Mouse (Mus musculus) hindbrain, postnatal 0 days (tissue): ENCODE data around the gene Itgb1bp1. TPM values are rescaled to one million over a fixed set of nuclear protein-coding genes. Genes with fewer than 3 reads are reported as not detected.
A peak's percentile ranks its signal among the peaks of the same experiment; 100 is the strongest.

ENCODE experiments used
- ATAC-seq: fragments of 200-750 bp; cut with Nextera tagmentation; 2 replicates; pipeline ENCODE4 v1.8.0; 2017; ENCODE audit warnings: mild to moderate bottlenecking, moderate TSS enrichment, moderate library complexity
- DNase-seq: peaks from one replicate; pipeline ENCODE4 v3.0.0-alpha.2; 2015; ENCODE audit warnings: low spot score
- H3K27ac ChIP-seq: fragments of 300-500 bp; sonication (generic); 2 replicates; pipeline ENCODE4 v1.5.1; 2014; ENCODE audit warnings: mild to moderate bottlenecking
- H3K27me3 ChIP-seq: fragments of 300-500 bp; sonication (generic); 2 replicates; pipeline ENCODE4 v1.6.1; 2014; ENCODE audit warnings: low read length, mixed read lengths; ENCODE audit not compliant: insufficient read depth
- H3K36me3 ChIP-seq: fragments of 300-500 bp; sonication (generic); 2 replicates; pipeline ENCODE4 v1.6.1; 2014; ENCODE audit warnings: low read length, mixed read lengths; ENCODE audit not compliant: insufficient read depth
- H3K4me1 ChIP-seq: fragments of 300-500 bp; sonication (generic); 2 replicates; pipeline ENCODE4 v1.6.1; 2014; ENCODE audit warnings: antibody characterized with exemption, low read length, mixed read lengths; ENCODE audit not compliant: insufficient read depth
- H3K4me2 ChIP-seq: fragments of 300-500 bp; sonication (generic); 2 replicates; pipeline ENCODE4 v1.6.1; 2014; ENCODE audit warnings: low read depth, mild to moderate bottlenecking, low read length, moderate library complexity, mixed read lengths
- H3K4me3 ChIP-seq: fragments of 300-500 bp; sonication (generic); 2 replicates; pipeline ENCODE4 v1.5.1; 2014; ENCODE audit warnings: low read length
- H3K9ac ChIP-seq: fragments of 300-500 bp; sonication (generic); replicated peaks from 2 replicates; pipeline ENCODE4 v1.6.1; 2014; ENCODE audit warnings: mild to moderate bottlenecking, low read length, moderate library complexity, mixed read lengths
- H3K9me3 ChIP-seq: fragments of 300-500 bp; sonication (generic); 2 replicates; pipeline ENCODE4 v1.6.1; 2016; ENCODE audit warnings: low read length, mixed read lengths
- CTCF ChIP-seq: IDR thresholded peaks from 2 replicates; pipeline ENCODE4 v1.5.1; 2016; ENCODE audit warnings: antibody characterized with exemption, control low read depth, low read depth
- WGBS: fragments of 180-500 bp; shearing (Covaris S2); extraction: QIAGEN DNeasy Blood & Tissue Kit; methylation state at CpG from one replicate; pipeline ENCODE4 v1.1.7; 2014; 5-methylcytosine and 5-hydroxymethylcytosine counted together
- polyA plus RNA-seq: library from polyadenylated mRNA; unstranded; fragments of >200 nt; fragmentation: Nextera tagmentation; extraction: Ambion mirVana; gene quantifications from 2 replicates; pipeline ENCODE4 v1.2.1, GENCODE M21; 2015
- total RNA-seq: library from RNA; depleted of rRNA; stranded (reverse); fragments of >200 nt; gene quantifications from 2 replicates; pipeline ENCODE4 v1.2.3, GENCODE M21; 2014

Itgb1bp1 gene
- total and polyA plus RNA-seq, 2 experiments from 2014 or later, result 21.1 to 38.5 TPM

- no peak for TF ChIP-seq CTCF
- no peaks in the 10 kb centered on the region for H3K4me1 ChIP-seq
- H3K36me3 ChIP-seq, result peaks cover 38% of the 10 kb centered on the region
- no peak overlapping the region for H3K4me3 ChIP-seq
- H3K27me3 ChIP-seq, result no peaks in the 10 kb centered on the region
- WGBS, result 79% methylated on average over 2 of the region's 2 CpGs
- DNase-seq (no peak), ATAC-seq (no peak; the same call in 1 of the 2 replicates)
- H3K4me2 ChIP-seq, result no peak overlapping the region
- no peak overlapping the region for H3K9ac ChIP-seq
- H3K27ac ChIP-seq, result no peak overlapping the region
- H3K9me3 ChIP-seq, result no peaks in the 10 kb centered on the region
Measured at GRCm38 (mm10) chr12:21266784-21267098, 19.3 kb downstream of the Itgb1bp1 start.

- Histone ChIP-seq H3K27ac (no peak overlapping the region), H3K27me3 (no peaks in the 10 kb centered on the region), H3K4me1 (no peaks in the 10 kb centered on the region), H3K4me2 (no peak overlapping the region), H3K9ac (no peak overlapping the region), H3K36me3 (peaks cover 32% of the 10 kb centered on the region), H3K9me3 (no peaks in the 10 kb centered on the region), H3K4me3 (no peak overlapping the region)
- DNase-seq (peak; percentile 87), ATAC-seq (peak; percentile 92)
- 72% methylated on average over 14 of the region's 14 CpGs for WGBS
- TF ChIP-seq CTCF, result peak; percentile 89
Measured at GRCm38 (mm10) chr12:21265946-21266783, 19.9 kb downstream of the Itgb1bp1 start.

- H3K27me3 ChIP-seq, result no peaks in the 10 kb centered on the region
- H3K9me3 ChIP-seq, result no peaks in the 10 kb centered on the region
- no peak overlapping the region for H3K9ac ChIP-seq
- no peaks in the 10 kb centered on the region for H3K4me1 ChIP-seq
- TF ChIP-seq CTCF, result no peak
- no peak overlapping the region for H3K4me2 ChIP-seq
- no peak overlapping the region for H3K27ac ChIP-seq
- H3K4me3 ChIP-seq, result no peak overlapping the region
- DNase-seq (no peak), ATAC-seq (no peak)
- WGBS, result 93% methylated on average over 4 of the region's 4 CpGs
- H3K36me3 ChIP-seq, result peaks cover 26% of the 10 kb centered on the region
Measured at GRCm38 (mm10) chr12:21265501-21265900, 20.6 kb downstream of the Itgb1bp1 start.

GRCm38 (mm10) chr12:21264970-21265369 is 21.1 kb downstream of the Itgb1bp1 start:
- H3K4me3 ChIP-seq, result no peak overlapping the region
- H3K9me3 ChIP-seq, result no peaks in the 10 kb centered on the region
- ATAC-seq (no peak), DNase-seq (no peak)
- H3K4me1 ChIP-seq, result no peaks in the 10 kb centered on the region
- WGBS, result 82% methylated on average over 3 of the region's 3 CpGs
- TF ChIP-seq CTCF, result no peak
- no peak overlapping the region for H3K4me2 ChIP-seq
- H3K36me3 ChIP-seq, result peaks cover 25% of the 10 kb centered on the region; the same call in 1 of the 2 replicates
- H3K27ac ChIP-seq, result no peak overlapping the region
- no peaks in the 10 kb centered on the region for H3K27me3 ChIP-seq
- H3K9ac ChIP-seq, result no peak overlapping the region

- Histone ChIP-seq H3K4me3 (no peak overlapping the region), H3K4me2 (no peak overlapping the region), H3K9me3 (no peaks in the 10 kb centered on the region), H3K27me3 (no peaks in the 10 kb centered on the region), H3K9ac (no peak overlapping the region), H3K36me3 (peaks cover 27% of the 10 kb centered on the region; the same call in 1 of the 2 replicates), H3K4me1 (no peaks in the 10 kb centered on the region), H3K27ac (no peak overlapping the region)
- ATAC-seq, result no peak
- TF ChIP-seq CTCF, result no peak
- no peak for DNase-seq
- 83% methylated on average over 5 of the region's 5 CpGs for WGBS
Measured at GRCm38 (mm10) chr12:21264241-21264640, 21.8 kb downstream of the Itgb1bp1 start.

- 97% methylated on average over 5 of the region's 5 CpGs for WGBS
Measured at GRCm38 (mm10) chr12:21263256-21263655, 22.8 kb downstream of the Itgb1bp1 start.

GRCm38 (mm10) chr12:21261521-21261920 is 24.6 kb downstream of the Itgb1bp1 start:
- Histone ChIP-seq H3K4me1 (no peaks in the 10 kb centered on the region), H3K27me3 (no peaks in the 10 kb centered on the region), H3K27ac (no peak overlapping the region), H3K36me3 (peaks cover 32% of the 10 kb centered on the region; the same call in 1 of the 2 replicates), H3K4me3 (no peak overlapping the region), H3K9me3 (no peaks in the 10 kb centered on the region), H3K4me2 (no peak overlapping the region), H3K9ac (no peak overlapping the region)
- ATAC-seq (no peak), DNase-seq (no peak)
- no peak for TF ChIP-seq CTCF
- WGBS, result 79% methylated on average over 4 of the region's 4 CpGs

More at GRCm38 (mm10) chr12:21263256-21263655, 22.8 kb downstream of the Itgb1bp1 start:
- ATAC-seq (no peak), DNase-seq (no peak)
- Histone ChIP-seq H3K4me3 (no peak overlapping the region), H3K36me3 (peaks cover 28% of the 10 kb centered on the region; the same call in 1 of the 2 replicates), H3K4me2 (no peak overlapping the region), H3K4me1 (no peaks in the 10 kb centered on the region), H3K9ac (no peak overlapping the region), H3K27ac (no peak overlapping the region), H3K27me3 (no peaks in the 10 kb centered on the region), H3K9me3 (no peaks in the 10 kb centered on the region)
- TF ChIP-seq CTCF, result no peak
